Mouse (Mus musculus) olfactory bulb, adult 2 months (tissue): ENCODE data around the gene Lpgat1.

ENCODE experiments used
- CTCF ChIP-seq: fragments of 200-500 bp; IDR thresholded peaks from 2 replicates; pipeline ENCODE4 v1.5.1; 2012; ENCODE audit warnings: low read depth, mild to moderate bottlenecking, low read length, moderate library complexity; ENCODE audit not compliant: insufficient read depth
- POLR2A ChIP-seq: fragments of 200-500 bp; IDR thresholded peaks from 2 replicates; pipeline ENCODE4 v1.6.1; 2012; ENCODE audit warnings: mild to moderate bottlenecking, low read depth, low read length, moderate library complexity; ENCODE audit not compliant: insufficient read depth

- TF ChIP-seq CTCF: no peak
- no peak for TF ChIP-seq POLR2A
These were observed 68.6 kb downstream of the Lpgat1 start for GRCm38 (mm10) chr1:191786255-191786654.
